Mouse (Mus musculus): ENCODE measurements around the gene Arid1a.
"Not testable (repeated sequence)": the region's sequence is repeated elsewhere in the genome, so short reads cannot be mapped to it uniquely, and the experiment has no call there.

The Arid1a gene

GRCm38 (mm10) chr4:133672845-133673647, 83.5 kb downstream of the Arid1a start:
- no peak for DNase-seq

- DNase-seq: peak; percentile 97
Observed at GRCm38 (mm10) chr4:133671881-133672844, 84.4 kb downstream of the Arid1a start, which contains the start of gene Pigv. Pigv (minus strand) TSS chr4:133672647.

- peak; percentile 88 for DNase-seq
Observed at GRCm38 (mm10) chr4:133671184-133671880, 85.2 kb downstream of the Arid1a start.

- no peak for DNase-seq
Observed at GRCm38 (mm10) chr4:133669652-133670210, 86.8 kb downstream of the Arid1a start.

GRCm38 (mm10) chr4:133668537-133668936, 88.0 kb downstream of the Arid1a start:
- DNase-seq: no peak

- no peak for DNase-seq
Observed at GRCm38 (mm10) chr4:133666199-133666598, 90.4 kb downstream of the Arid1a start.

GRCm38 (mm10) chr4:133665118-133665517, 91.5 kb downstream of the Arid1a start:
- no peak for DNase-seq

GRCm38 (mm10) chr4:133662945-133663344, 93.6 kb downstream of the Arid1a start:
- DNase-seq: no peak

- no peak for DNase-seq
Observed at GRCm38 (mm10) chr4:133662421-133662820, 94.1 kb downstream of the Arid1a start.

- peak; percentile 89 for DNase-seq
Observed at GRCm38 (mm10) chr4:133660193-133661155, 96.1 kb downstream of the Arid1a start.

- no peak for DNase-seq
Observed at GRCm38 (mm10) chr4:133659497-133660192, 96.9 kb downstream of the Arid1a start.

GRCm38 (mm10) chr4:133658729-133659128, 97.8 kb downstream of the Arid1a start:
- DNase-seq: no peak

GRCm38 (mm10) chr4:133657829-133658458, 98.6 kb downstream of the Arid1a start:
- DNase-seq: no peak

GRCm38 (mm10) chr4:133656997-133657396, 99.6 kb downstream of the Arid1a start:
- DNase-seq: no peak

- DNase-seq: no peak
Observed at GRCm38 (mm10) chr4:133656294-133656693, 100.3 kb downstream of the Arid1a start.

- DNase-seq: not testable (repeated sequence)
Observed at GRCm38 (mm10) chr4:133654070-133654469, 102.5 kb downstream of the Arid1a start.

GRCm38 (mm10) chr4:133652746-133653145, 103.8 kb downstream of the Arid1a start:
- no peak for DNase-seq

- DNase-seq: no peak
Observed at GRCm38 (mm10) chr4:133651986-133652385, 104.6 kb downstream of the Arid1a start.

GRCm38 (mm10) chr4:133651445-133651844, 105.1 kb downstream of the Arid1a start:
- no peak for DNase-seq

Measured in right cerebral cortex, postnatal 4 days (tissue).